Mouse (Mus musculus): ENCODE data around the gene Gm12185. TPM values are rescaled to one million over a fixed set of nuclear protein-coding genes. Genes with fewer than 3 reads are reported as not detected.

The Gm12185 gene
- polyA plus RNA-seq, 1 experiment = not detected

DNA sequence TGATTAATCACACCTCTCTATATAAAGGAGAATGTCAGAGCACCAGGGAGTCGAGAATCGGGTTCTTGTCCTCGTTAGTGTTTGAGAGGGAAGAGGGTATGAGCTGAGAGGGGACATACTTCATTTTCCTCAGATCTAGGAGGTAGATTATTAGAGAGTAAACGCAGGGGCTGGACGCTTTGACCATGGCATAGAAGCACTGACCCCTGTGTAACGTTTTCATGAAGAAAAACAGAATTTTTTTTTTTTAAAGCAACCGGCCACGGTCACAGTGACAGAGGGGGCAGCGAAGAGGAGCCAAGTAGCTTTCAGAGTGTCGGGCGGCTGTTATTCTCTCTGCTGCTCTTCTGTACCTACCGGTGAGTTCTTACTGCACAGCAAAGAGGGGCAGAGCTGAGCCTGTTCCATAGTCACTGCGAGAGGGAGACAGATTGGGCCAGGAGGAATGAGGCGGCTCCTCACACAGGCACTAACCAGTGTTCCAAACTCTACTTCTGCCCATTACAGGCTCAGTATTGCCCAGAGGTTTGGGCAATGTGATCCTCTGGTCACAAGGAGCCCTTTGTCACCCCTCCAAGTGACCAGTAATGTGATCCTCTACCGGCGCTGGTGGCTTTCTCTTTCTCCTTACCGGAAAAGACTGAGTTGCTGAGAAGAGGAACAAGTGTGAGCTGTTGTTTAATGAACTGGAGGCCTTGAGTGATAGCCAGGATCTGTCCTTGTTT lies 120.0 kb downstream of the Gm12185 start:
- H3K4me3 ChIP-seq (ENCODE audit: insufficient read depth, low read depth, low read length) = peak overlapping the region; percentile 56
- H3K4me1 ChIP-seq (ENCODE audit: control insufficient read depth, insufficient read depth, low read length) = peaks cover 11% of the 10 kb centered on the region
- WGBS = 16% methylated on average over 17 of the region's 17 CpGs
- TF ChIP-seq CTCF (IDR thresholded peaks at IDR 0.05; ENCODE audit: insufficient read depth, low read depth, low read length) (no peak), POLR2A (IDR thresholded peaks at IDR 0.05; ENCODE audit: insufficient read depth, low read depth, low read length) (no peak)
- H3K27ac ChIP-seq (ENCODE audit: insufficient read depth, low read depth, low read length) = peak overlapping the region; percentile 71

- Histone ChIP-seq H3K4me3 (ENCODE audit: insufficient read depth, low read depth, low read length) (peak within 1 kb of the TSS; percentile 56), H3K4me1 (ENCODE audit: control insufficient read depth, insufficient read depth, low read length) (peaks cover 11% of the 10 kb centered on the region), H3K27ac (ENCODE audit: insufficient read depth, low read depth, low read length) (peak within 1 kb of the TSS; percentile 71)
- under 1% methylated on average over 19 of the region's 19 CpGs for WGBS
- no peak for TF ChIP-seq POLR2A (IDR thresholded peaks at IDR 0.05; ENCODE audit: insufficient read depth, low read depth, low read length)
- no peak for TF ChIP-seq CTCF (IDR thresholded peaks at IDR 0.05; ENCODE audit: insufficient read depth, low read depth, low read length)
Observed at GRCm38 (mm10) chr11:48871201-48871772, 120.7 kb downstream of the Gm12185 start, which contains the start of gene Irgm1. Gene Irgm1 (minus strand): TSS chr11:48871683.

- H3K27ac ChIP-seq (ENCODE audit: insufficient read depth, low read depth, low read length) = peak overlapping the region; percentile 34
- H3K4me1 ChIP-seq (ENCODE audit: control insufficient read depth, insufficient read depth, low read length) = peaks cover 11% of the 10 kb centered on the region
- TF ChIP-seq CTCF (IDR thresholded peaks at IDR 0.05; ENCODE audit: insufficient read depth, low read depth, low read length) (no peak), POLR2A (IDR thresholded peaks at IDR 0.05; ENCODE audit: insufficient read depth, low read depth, low read length) (no peak)
- 26% methylated on average over 7 of the region's 7 CpGs for WGBS
- H3K4me3 ChIP-seq (ENCODE audit: insufficient read depth, low read depth, low read length) = peak overlapping the region; percentile 56
Observed at GRCm38 (mm10) chr11:48870781-48871180, 121.2 kb downstream of the Gm12185 start.

GRCm38 (mm10) chr11:48869380-48870110 lies 122.5 kb downstream of the Gm12185 start:
- H3K27ac ChIP-seq (ENCODE audit: insufficient read depth, low read depth, low read length) = no peak overlapping the region
- 81% methylated on average over 7 of the region's 7 CpGs for WGBS
- TF ChIP-seq POLR2A (IDR thresholded peaks at IDR 0.05; ENCODE audit: insufficient read depth, low read depth, low read length) (no peak), CTCF (IDR thresholded peaks at IDR 0.05; ENCODE audit: insufficient read depth, low read depth, low read length) (no peak)
- H3K4me1 ChIP-seq (ENCODE audit: control insufficient read depth, insufficient read depth, low read length) = peaks cover 11% of the 10 kb centered on the region
- peak overlapping the region; percentile 24 for H3K4me3 ChIP-seq (ENCODE audit: insufficient read depth, low read depth, low read length)

GRCm38 (mm10) chr11:48866481-48866880 lies 125.5 kb downstream of the Gm12185 start:
- TF ChIP-seq CTCF (IDR thresholded peaks at IDR 0.05; ENCODE audit: insufficient read depth, low read depth, low read length) (no peak), POLR2A (IDR thresholded peaks at IDR 0.05; ENCODE audit: insufficient read depth, low read depth, low read length) (no peak)
- Histone ChIP-seq H3K27ac (ENCODE audit: insufficient read depth, low read depth, low read length) (no peak overlapping the region), H3K4me1 (ENCODE audit: control insufficient read depth, insufficient read depth, low read length) (peaks cover 5% of the 10 kb centered on the region; the same call in 1 of the 2 replicates), H3K4me3 (ENCODE audit: insufficient read depth, low read depth, low read length) (no peak overlapping the region)
- WGBS = 97% methylated on average over 9 of the region's 9 CpGs

- Histone ChIP-seq H3K27ac (ENCODE audit: insufficient read depth, low read depth, low read length) (no peak overlapping the region), H3K4me1 (ENCODE audit: control insufficient read depth, insufficient read depth, low read length) (no peaks in the 10 kb centered on the region), H3K4me3 (ENCODE audit: insufficient read depth, low read depth, low read length) (no peak overlapping the region)
- 88% methylated on average over 3 of the region's 3 CpGs for WGBS
- TF ChIP-seq CTCF (IDR thresholded peaks at IDR 0.05; ENCODE audit: insufficient read depth, low read depth, low read length) (no peak), POLR2A (IDR thresholded peaks at IDR 0.05; ENCODE audit: insufficient read depth, low read depth, low read length) (no peak)
Observed at GRCm38 (mm10) chr11:48863808-48864207, 128.2 kb downstream of the Gm12185 start.

GRCm38 (mm10) chr11:48862784-48863319 lies 129.2 kb downstream of the Gm12185 start:
- H3K27ac ChIP-seq (ENCODE audit: insufficient read depth, low read depth, low read length) = no peak overlapping the region
- H3K4me1 ChIP-seq (ENCODE audit: control insufficient read depth, insufficient read depth, low read length) = peaks cover 5% of the 10 kb centered on the region; the same call in 1 of the 2 replicates
- TF ChIP-seq POLR2A (IDR thresholded peaks at IDR 0.05; ENCODE audit: insufficient read depth, low read depth, low read length) = no peak
- H3K4me3 ChIP-seq (ENCODE audit: insufficient read depth, low read depth, low read length) = no peak overlapping the region
- WGBS = 90% methylated on average over 1 of the region's 1 CpGs

DNA sequence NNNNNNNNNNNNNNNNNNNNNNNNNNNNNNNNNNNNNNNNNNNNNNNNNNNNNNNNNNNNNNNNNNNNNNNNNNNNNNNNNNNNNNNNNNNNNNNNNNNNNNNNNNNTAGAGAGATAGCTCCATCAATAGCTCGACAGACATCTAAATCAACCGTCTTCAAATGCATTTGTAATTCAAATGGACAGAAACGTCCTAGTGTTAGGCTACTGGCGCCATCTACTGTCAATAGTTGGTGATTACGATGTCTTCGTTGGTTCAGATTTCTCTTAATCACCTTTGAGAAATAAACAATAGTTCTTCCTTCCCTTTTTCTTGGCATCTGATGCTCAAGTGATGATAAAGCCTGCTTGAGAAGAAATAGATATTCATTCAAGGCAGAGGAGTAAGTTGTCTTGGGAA lies 133.0 kb downstream of the Gm12185 start:
- no peak overlapping the region for H3K4me3 ChIP-seq (ENCODE audit: insufficient read depth, low read depth, low read length)
- WGBS = under 1% methylated on average over 6 of the region's 6 CpGs

More for the DNA sequence above, 133.0 kb downstream of the Gm12185 start:
- peaks cover 5% of the 10 kb centered on the region; the same call in 1 of the 2 replicates for H3K4me1 ChIP-seq (ENCODE audit: control insufficient read depth, insufficient read depth, low read length)
- H3K27ac ChIP-seq (ENCODE audit: insufficient read depth, low read depth, low read length) = no peak overlapping the region
- no peak for TF ChIP-seq POLR2A (IDR thresholded peaks at IDR 0.05; ENCODE audit: insufficient read depth, low read depth, low read length)
- TF ChIP-seq CTCF (IDR thresholded peaks at IDR 0.05; ENCODE audit: insufficient read depth, low read depth, low read length) = no peak

Other genes with a start within 250 kb of the Gm12185 start
- gene Rack1, start 191.9 kb downstream of the Gm12185 start, polyA plus RNA-seq (2012; ENCODE audit: insufficient read depth, insufficient read length, low replicate concordance, missing spikeins) = 2,873 TPM in 1 of 2 replicates, not detected in the other
- not detected in 2 replicates for gene Trim41, start 174.9 kb downstream of the Gm12185 start, polyA plus RNA-seq (2012; ENCODE audit: insufficient read depth, insufficient read length, low replicate concordance, missing spikeins)
- gene Trim7, start 166.1 kb downstream of the Gm12185 start, polyA plus RNA-seq (2012; ENCODE audit: insufficient read depth, insufficient read length, low replicate concordance, missing spikeins) = not detected in 2 replicates
- not detected in 2 replicates for gene Gm12184, start 165.6 kb downstream of the Gm12185 start, polyA plus RNA-seq (2012; ENCODE audit: insufficient read depth, insufficient read length, low replicate concordance, missing spikeins)
- gene Irgm1, start 120.5 kb downstream of the Gm12185 start, polyA plus RNA-seq (2012; ENCODE audit: insufficient read depth, insufficient read length, low replicate concordance, missing spikeins) = 204 TPM in 1 of 2 replicates, not detected in the other
- gene Gm5431, start 90.0 kb downstream of the Gm12185 start, polyA plus RNA-seq (2012; ENCODE audit: insufficient read depth, insufficient read length, low replicate concordance, missing spikeins) = not detected in 2 replicates
- not detected in 2 replicates for gene Psme2b, start 46.0 kb downstream of the Gm12185 start, polyA plus RNA-seq (2012; ENCODE audit: insufficient read depth, insufficient read length, low replicate concordance, missing spikeins)
- gene Olfr56, start 13.3 kb downstream of the Gm12185 start, polyA plus RNA-seq (2012; ENCODE audit: insufficient read depth, insufficient read length, low replicate concordance, missing spikeins) = not detected in 2 replicates
- gene 9930111J21Rik1, start 12.8 kb downstream of the Gm12185 start, polyA plus RNA-seq (2012; ENCODE audit: insufficient read depth, insufficient read length, low replicate concordance, missing spikeins) = not detected in 2 replicates
- not detected in 2 replicates for gene Tgtp1, start 1.9 kb upstream of the Gm12185 start, polyA plus RNA-seq (2012; ENCODE audit: insufficient read depth, insufficient read length, low replicate concordance, missing spikeins)
- gene 9930111J21Rik2, start 59.0 kb upstream of the Gm12185 start, polyA plus RNA-seq (2012; ENCODE audit: insufficient read depth, insufficient read length, low replicate concordance, missing spikeins) = not detected in 2 replicates
- not detected in 2 replicates for gene Tgtp2, start 72.0 kb upstream of the Gm12185 start, polyA plus RNA-seq (2012; ENCODE audit: insufficient read depth, insufficient read length, low replicate concordance, missing spikeins)
- not detected in 2 replicates for gene Ifi47, start 84.4 kb upstream of the Gm12185 start, polyA plus RNA-seq (2012; ENCODE audit: insufficient read depth, insufficient read length, low replicate concordance, missing spikeins)
- not detected in 2 replicates for gene Olfr1396, start 122.6 kb upstream of the Gm12185 start, polyA plus RNA-seq (2012; ENCODE audit: insufficient read depth, insufficient read length, low replicate concordance, missing spikeins)
- not detected in 2 replicates for gene Olfr1395, start 150.0 kb upstream of the Gm12185 start, polyA plus RNA-seq (2012; ENCODE audit: insufficient read depth, insufficient read length, low replicate concordance, missing spikeins)
- not detected in 2 replicates for gene Olfr1394, start 162.2 kb upstream of the Gm12185 start, polyA plus RNA-seq (2012; ENCODE audit: insufficient read depth, insufficient read length, low replicate concordance, missing spikeins)
- gene Btnl9, start 194.9 kb upstream of the Gm12185 start, polyA plus RNA-seq (2012; ENCODE audit: insufficient read depth, insufficient read length, low replicate concordance, missing spikeins) = not detected in 2 replicates
- gene Zfp62, start 211.1 kb upstream of the Gm12185 start, polyA plus RNA-seq (2012; ENCODE audit: insufficient read depth, insufficient read length, low replicate concordance, missing spikeins) = not detected in 2 replicates

Measured in olfactory bulb, adult 2 months (tissue).